ENCODE assay signal across 24 mouse cellular contexts in genomic region chr17:7850246-7850645, GRCm38 (mm10). TPM values are rescaled to one million over a fixed set of nuclear protein-coding genes. Genes with fewer than 3 reads are reported as not detected.
"Had no signal": no experiment of that assay in that cellular context is flagged by ENCODE, and none has a peak within 500 bp of the region (broad histone marks: within the 10 kb centered on the region; RNA-seq: fewer than 3 reads in every experiment).

No protein-coding gene starts in this region.

- H3K9me3 ChIP-seq: kidney, embryonic 15.5 days; limb, embryonic 12.5 days; limb, embryonic 15.5 days; neural tube, embryonic 12.5 days; neural tube, embryonic 15.5 days had no signal

- H3K27me3 ChIP-seq: kidney, embryonic 15.5 days; limb, embryonic 12.5 days; limb, embryonic 15.5 days; neural tube, embryonic 12.5 days; neural tube, embryonic 15.5 days had no signal

- H3K4me3 ChIP-seq: kidney, embryonic 15.5 days; limb, embryonic 12.5 days; limb, embryonic 15.5 days; neural tube, embryonic 12.5 days; neural tube, embryonic 15.5 days had no signal

- DNase-seq: kidney, adult 8-10 months; kidney, postnatal 10 days; kidney, postnatal 36 days; layer of hippocampus, postnatal 36 days; left cerebral cortex, postnatal 4 days; liver, postnatal 0 days; lung, embryonic 14.5 days; right cerebral cortex, adult 18-20 months; right cerebral cortex, postnatal 14 days; right cerebral cortex, postnatal 4 days; thymus, postnatal 25 days had no signal

- H3K4me2 ChIP-seq: kidney, embryonic 15.5 days; limb, embryonic 12.5 days; limb, embryonic 15.5 days; liver, embryonic 11.5 days; lung, embryonic 14.5 days; midbrain, embryonic 11.5 days; neural tube, embryonic 12.5 days; neural tube, embryonic 15.5 days had no signal

- H3K27ac ChIP-seq: kidney, embryonic 15.5 days; limb, embryonic 12.5 days; limb, embryonic 15.5 days; liver, embryonic 14.5 days; macrophage; neural tube, embryonic 12.5 days; neural tube, embryonic 15.5 days; stomach, postnatal 0 days had no signal

- H3K4me1 ChIP-seq: neural tube, embryonic 12.5 days; neural tube, embryonic 15.5 days had no signal

- ATAC-seq: liver, postnatal 0 days; lung, postnatal 0 days; midbrain, embryonic 16.5 days had no signal

- H3K36me3 ChIP-seq: kidney, embryonic 15.5 days; limb, embryonic 12.5 days; limb, embryonic 15.5 days; neural tube, embryonic 12.5 days; neural tube, embryonic 15.5 days had no signal

- H3K9ac ChIP-seq: kidney, embryonic 15.5 days; limb, embryonic 12.5 days; limb, embryonic 15.5 days; liver, embryonic 14.5 days; liver, postnatal 0 days; lung, embryonic 14.5 days; neural tube, embryonic 12.5 days; neural tube, embryonic 15.5 days had no signal

RNA-seq across cellular contexts. Expression of gene Fndc1, which starts 23.1 kb away (rescaled TPM):
- total RNA-seq: megakaryocyte-erythroid progenitor cell, adult 5-6 weeks had no signal
- polyA plus RNA-seq: macrophage had no signal
